Mouse (Mus musculus) G1E (cell line): ENCODE data around the gene Eipr1.

ENCODE experiments used
- CTCF ChIP-seq: IDR thresholded peaks from 2 replicates; pipeline ENCODE4 v1.5.1; 2012; ENCODE audit warnings: low read depth, low read length, inconsistent platforms, mixed read lengths
- GATA1 ChIP-seq: IDR thresholded peaks from 2 replicates; pipeline ENCODE4 v1.6.1; 2012; ENCODE audit warnings: borderline replicate concordance, low read length, inconsistent platforms, mixed read lengths
- TAL1 ChIP-seq: conservative IDR thresholded peaks from 2 replicates; pipeline ENCODE4 v1.6.1; 2012; ENCODE audit warnings: low read depth, low read length, inconsistent platforms, mixed read lengths

- TF ChIP-seq TAL1: no peak
- no peak for TF ChIP-seq CTCF
- TF ChIP-seq GATA1: no peak
These were observed 58.2 kb downstream of the Eipr1 start for GRCm38 (mm10) chr12:28809756-28810337.
